Mouse (Mus musculus) neural tube, embryonic 13.5 days (tissue): ENCODE data around the gene Pcyox1. TPM values are rescaled to one million over a fixed set of nuclear protein-coding genes. Genes with fewer than 3 reads are reported as not detected.
A peak's percentile ranks its signal among the peaks of the same experiment; 100 is the strongest.

Experiments used
- ATAC-seq: fragments of 200-750 bp; cut with Nextera tagmentation; 2 replicates; pipeline ENCODE4 v1.8.0; 2017; ENCODE audit warnings: low read depth, mild to moderate bottlenecking, moderate TSS enrichment, moderate library complexity
- H3K27ac ChIP-seq: fragments of 300-500 bp; sonication (generic); replicated peaks from 2 replicates; pipeline ENCODE4 v1.5.1; 2015; ENCODE audit warnings: moderate library complexity, mild to moderate bottlenecking, inconsistent platforms
- H3K27me3 ChIP-seq: fragments of 300-500 bp; sonication (generic); 2 replicates; pipeline ENCODE4 v1.6.1; 2015; ENCODE audit warnings: mild to moderate bottlenecking, inconsistent platforms
- H3K36me3 ChIP-seq: fragments of 300-500 bp; sonication (generic); 2 replicates; pipeline ENCODE4 v1.6.1; 2015; ENCODE audit warnings: mild to moderate bottlenecking, inconsistent platforms
- H3K4me1 ChIP-seq: fragments of 300-500 bp; sonication (generic); replicated peaks from 2 replicates; pipeline ENCODE4 v1.6.1; 2015; ENCODE audit warnings: inconsistent platforms
- H3K4me2 ChIP-seq: fragments of 300-500 bp; sonication (generic); 2 replicates; pipeline ENCODE4 v1.6.1; 2015; ENCODE audit warnings: inconsistent platforms, mild to moderate bottlenecking, moderate library complexity
- H3K4me3 ChIP-seq: fragments of 300-500 bp; sonication (generic); 2 replicates; pipeline ENCODE4 v1.5.1; 2015; ENCODE audit warnings: mild to moderate bottlenecking, inconsistent platforms
- H3K9ac ChIP-seq: fragments of 300-500 bp; sonication (generic); 2 replicates; pipeline ENCODE4 v1.6.1; 2015; ENCODE audit warnings: moderate library complexity, mild to moderate bottlenecking, inconsistent platforms
- H3K9me3 ChIP-seq: fragments of 300-500 bp; sonication (generic); 2 replicates; pipeline ENCODE4 v1.6.1; 2016; ENCODE audit warnings: inconsistent platforms
- WGBS: fragments of 180-500 bp; shearing (Covaris S2); methylation state at CpG from one replicate; pipeline ENCODE4 v1.1.7; 2015; 5-methylcytosine and 5-hydroxymethylcytosine counted together
- polyA plus RNA-seq: library from polyadenylated mRNA; unstranded; fragments of >200 nt; fragmentation: Nextera tagmentation; extraction: Ambion mirVana; gene quantifications from 2 replicates; pipeline ENCODE4 v1.2.1, GENCODE M21; 2015

Gene Pcyox1
- polyA plus RNA-seq, result 107 and 113 TPM in 2 replicates

GRCm38 (mm10) chr6:86396581-86397256 lies at the start of gene Pcyox1:
Gene Pcyox1, minus strand, starts transcription at chr6:86397154.
- H3K4me1 ChIP-seq, result peaks cover 34% of the 10 kb centered on the region
- H3K9ac ChIP-seq, result peak within 1 kb of the TSS; percentile 97
- ATAC-seq, result peak; percentile 95
- peak within 1 kb of the TSS; percentile 94 for H3K27ac ChIP-seq
- H3K9me3 ChIP-seq, result no peaks in the 10 kb centered on the region
- peak within 1 kb of the TSS; percentile 91 for H3K4me3 ChIP-seq
- peak within 1 kb of the TSS; percentile 86 for H3K4me2 ChIP-seq
- H3K36me3 ChIP-seq, result peaks cover 25% of the 10 kb centered on the region
- under 1% methylated on average over 51 of the region's 51 CpGs for WGBS
- H3K27me3 ChIP-seq, result peaks cover 9% of the 10 kb centered on the region; the same call in 1 of the 2 replicates

DNA sequence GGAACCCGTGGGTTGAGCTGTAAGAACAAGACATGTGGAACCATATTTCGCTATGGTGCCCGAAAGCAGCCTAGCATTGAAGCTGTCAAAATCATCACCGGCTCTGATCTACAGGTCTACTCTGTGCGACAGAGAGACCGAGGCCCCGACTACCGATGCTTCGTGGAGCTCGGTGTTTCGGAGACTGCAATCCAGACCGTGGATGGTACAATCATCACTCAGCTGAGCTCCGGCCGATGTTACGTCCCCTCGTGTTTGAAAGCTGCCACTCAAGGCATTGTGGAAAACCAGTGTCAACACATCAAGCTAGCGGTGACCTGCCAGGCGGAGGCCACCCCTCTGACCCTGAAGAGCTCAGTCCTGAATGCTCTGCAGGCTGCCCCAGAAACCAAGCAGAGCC lies 48.6 kb upstream of the Pcyox1 start:
- no peaks in the 10 kb centered on the region for H3K9me3 ChIP-seq
- H3K27me3 ChIP-seq, result no peaks in the 10 kb centered on the region
- H3K9ac ChIP-seq, result no peak overlapping the region
- H3K36me3 ChIP-seq, result peaks cover 62% of the 10 kb centered on the region
- H3K4me1 ChIP-seq, result no peaks in the 10 kb centered on the region
- H3K4me2 ChIP-seq, result no peak overlapping the region
- ATAC-seq, result no peak
- H3K4me3 ChIP-seq, result no peak overlapping the region
- 94% methylated on average over 18 of the region's 18 CpGs for WGBS
- H3K27ac ChIP-seq, result no peak overlapping the region

- peaks cover 19% of the 10 kb centered on the region for H3K4me1 ChIP-seq
These were observed 44.6 kb upstream of the Pcyox1 start for GRCm38 (mm10) chr6:86441571-86441970.

DNA sequence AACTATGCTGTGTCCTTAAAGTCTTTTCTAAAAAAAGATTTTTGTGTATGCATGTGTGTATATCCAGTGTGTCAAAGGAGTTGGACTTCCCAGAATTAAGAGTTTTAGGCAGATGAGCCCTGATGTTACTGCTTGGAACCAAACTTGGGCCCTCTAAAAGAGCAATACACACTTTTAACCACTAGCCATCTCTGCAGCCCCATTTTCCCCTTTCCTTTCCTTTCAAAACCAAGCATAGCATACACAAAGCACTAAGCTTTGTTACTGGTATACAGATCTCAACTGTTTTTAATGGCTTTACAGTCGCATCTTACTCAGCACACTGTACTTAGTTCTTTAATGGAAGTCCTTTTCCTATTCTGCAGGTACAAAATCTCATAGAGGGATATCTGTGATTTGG lies 42.6 kb upstream of the Pcyox1 start:
- 92% methylated on average over 1 of the region's 1 CpGs for WGBS
- ATAC-seq, result no peak
- peak overlapping the region; percentile 78 for H3K4me2 ChIP-seq

More at GRCm38 (mm10) chr6:86441571-86441970, 44.6 kb upstream of the Pcyox1 start:
- peaks cover 30% of the 10 kb centered on the region for H3K36me3 ChIP-seq
- H3K9ac ChIP-seq, result no peak overlapping the region
- no peak overlapping the region for H3K4me3 ChIP-seq
- no peak overlapping the region for H3K27ac ChIP-seq
- 94% methylated on average over 10 of the region's 10 CpGs for WGBS
- no peaks in the 10 kb centered on the region for H3K27me3 ChIP-seq
- ATAC-seq, result no peak
- H3K4me2 ChIP-seq, result no peak overlapping the region
- no peaks in the 10 kb centered on the region for H3K9me3 ChIP-seq

GRCm38 (mm10) chr6:86439119-86439496 lies 42.2 kb upstream of the Pcyox1 start:
- Histone ChIP-seq H3K27ac (peak overlapping the region; percentile 91), H3K9ac (peak overlapping the region; percentile 87), H3K4me2 (peak overlapping the region; percentile 78), H3K4me1 (peaks cover 19% of the 10 kb centered on the region), H3K36me3 (peaks cover 36% of the 10 kb centered on the region), H3K27me3 (no peaks in the 10 kb centered on the region), H3K9me3 (no peaks in the 10 kb centered on the region), H3K4me3 (peak overlapping the region; percentile 84)
- WGBS, result 4% methylated on average over 13 of the region's 13 CpGs
- no peak; the same call in 1 of the 2 replicates for ATAC-seq

More for the DNA sequence above, 42.6 kb upstream of the Pcyox1 start:
- peak overlapping the region; percentile 91; the same call in 1 of the 2 replicates for H3K27ac ChIP-seq
- no peaks in the 10 kb centered on the region for H3K9me3 ChIP-seq
- peaks cover 36% of the 10 kb centered on the region for H3K36me3 ChIP-seq
- H3K4me3 ChIP-seq, result peak overlapping the region; percentile 84
- peaks cover 19% of the 10 kb centered on the region for H3K4me1 ChIP-seq
- H3K9ac ChIP-seq, result peak overlapping the region; percentile 87
- H3K27me3 ChIP-seq, result no peaks in the 10 kb centered on the region

GRCm38 (mm10) chr6:86438272-86439118 lies 41.5 kb upstream of the Pcyox1 start, which contains the start of gene C87436:
Gene C87436, plus strand, starts transcription at chr6:86438374.
- Histone ChIP-seq H3K27me3 (no peaks in the 10 kb centered on the region), H3K36me3 (peaks cover 36% of the 10 kb centered on the region), H3K9me3 (no peaks in the 10 kb centered on the region), H3K9ac (peak within 1 kb of the TSS; percentile 87), H3K4me3 (peak within 1 kb of the TSS; percentile 84), H3K4me2 (peak within 1 kb of the TSS; percentile 78), H3K4me1 (peaks cover 19% of the 10 kb centered on the region), H3K27ac (peak within 1 kb of the TSS; percentile 91)
- WGBS, result under 1% methylated on average over 59 of the region's 59 CpGs
- ATAC-seq, result peak; percentile 97

DNA sequence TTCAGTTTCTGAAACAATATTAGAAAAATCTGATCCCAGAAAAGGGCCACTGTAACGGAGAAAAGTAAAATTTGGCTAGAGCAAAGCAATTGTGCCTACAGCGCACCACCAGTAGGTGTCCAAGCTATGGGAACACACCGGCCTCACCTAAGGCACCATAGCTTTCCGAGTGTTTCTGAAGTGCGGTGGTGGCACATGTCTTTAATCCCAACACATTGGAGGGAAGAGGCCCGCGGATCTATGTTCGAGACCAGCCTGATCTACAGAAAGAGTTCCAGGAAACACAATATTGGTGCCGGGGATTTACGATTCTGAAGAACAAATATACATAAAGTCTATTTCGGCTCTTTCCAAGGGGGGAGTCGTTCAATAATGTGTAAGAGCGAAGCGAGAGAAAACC lies 40.8 kb upstream of the Pcyox1 start:
- Histone ChIP-seq H3K9ac (peak overlapping the region; percentile 87), H3K4me1 (peaks cover 19% of the 10 kb centered on the region), H3K4me2 (peak overlapping the region; percentile 78), H3K27ac (peak overlapping the region; percentile 91), H3K36me3 (peaks cover 41% of the 10 kb centered on the region), H3K9me3 (no peaks in the 10 kb centered on the region), H3K4me3 (peak overlapping the region; percentile 84), H3K27me3 (no peaks in the 10 kb centered on the region)
- peak; percentile 44; the same call in 1 of the 2 replicates for ATAC-seq
- WGBS, result 3% methylated on average over 14 of the region's 14 CpGs

DNA sequence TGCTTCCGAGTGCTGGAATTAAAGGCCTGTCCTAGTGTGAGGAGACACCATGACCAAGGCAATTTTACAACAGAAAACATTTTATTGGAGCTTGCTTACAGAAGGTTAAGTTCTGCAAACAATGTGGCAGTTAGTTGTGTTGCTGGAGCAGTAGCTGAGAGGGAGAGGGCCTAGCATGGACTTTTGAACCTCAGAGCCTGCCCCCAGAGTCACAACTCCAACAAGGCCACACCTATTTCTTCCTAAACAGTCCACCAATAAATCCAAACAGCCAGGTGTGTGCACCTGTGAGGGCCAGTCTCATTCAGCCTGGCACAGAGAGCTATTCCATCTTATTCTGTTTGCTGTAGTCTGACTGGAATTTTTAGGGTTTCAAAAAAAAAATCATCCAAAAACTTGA lies 36.7 kb upstream of the Pcyox1 start:
- no peak overlapping the region for H3K4me3 ChIP-seq
- no peak overlapping the region for H3K4me2 ChIP-seq
- H3K27me3 ChIP-seq, result no peaks in the 10 kb centered on the region
- WGBS, result 88% methylated on average over 1 of the region's 1 CpGs
- no peak overlapping the region for H3K27ac ChIP-seq
- no peaks in the 10 kb centered on the region for H3K9me3 ChIP-seq
- H3K4me1 ChIP-seq, result peaks cover 8% of the 10 kb centered on the region
- peaks cover 73% of the 10 kb centered on the region for H3K36me3 ChIP-seq
- ATAC-seq, result no peak
- H3K9ac ChIP-seq, result no peak overlapping the region

DNA sequence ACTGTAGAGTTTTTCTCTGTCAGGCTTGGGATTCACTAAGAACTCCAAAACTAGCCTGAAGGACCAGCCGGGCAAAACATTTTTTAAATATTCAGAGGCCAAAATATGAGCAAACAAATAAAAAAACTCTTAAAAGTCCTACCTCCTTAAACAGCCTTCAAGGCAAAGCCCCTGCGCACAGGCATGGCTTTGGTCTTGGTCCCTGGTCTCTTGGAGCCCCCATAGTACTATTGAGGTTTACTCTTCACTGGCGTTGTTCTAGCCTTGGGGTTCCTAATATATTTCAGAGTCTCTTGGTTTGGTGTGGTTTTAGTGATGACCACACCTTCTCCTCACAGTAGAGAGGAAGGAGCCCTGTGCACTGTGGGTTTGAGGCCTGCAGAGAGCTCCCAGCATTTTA lies 34.6 kb upstream of the Pcyox1 start:
- H3K36me3 ChIP-seq, result peaks cover 92% of the 10 kb centered on the region
- WGBS, result 94% methylated on average over 3 of the region's 3 CpGs
- ATAC-seq, result no peak
- no peak overlapping the region for H3K4me2 ChIP-seq
- no peaks in the 10 kb centered on the region for H3K4me1 ChIP-seq
- no peak overlapping the region for H3K4me3 ChIP-seq
- no peaks in the 10 kb centered on the region for H3K27me3 ChIP-seq
- H3K27ac ChIP-seq, result no peak overlapping the region
- H3K9ac ChIP-seq, result no peak overlapping the region
- H3K9me3 ChIP-seq, result no peaks in the 10 kb centered on the region

DNA sequence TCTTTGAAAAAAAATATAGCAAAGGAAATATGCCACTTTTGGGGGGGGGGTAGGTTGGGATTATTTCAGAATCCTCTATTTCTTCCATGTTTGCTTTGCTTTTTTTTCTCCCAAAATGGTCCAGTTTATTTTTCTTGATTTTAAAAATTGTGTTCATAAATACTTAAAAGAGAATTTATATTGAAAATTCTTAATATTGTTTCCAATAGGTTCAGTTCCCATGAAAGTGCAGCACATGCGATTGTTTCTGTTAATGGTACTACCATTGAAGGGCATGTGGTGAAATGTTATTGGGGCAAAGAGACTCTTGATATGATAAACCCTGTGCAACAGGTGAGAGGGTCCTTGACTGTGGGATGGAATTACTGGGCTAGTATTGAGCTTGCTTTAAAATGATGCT lies 29.4 kb upstream of the Pcyox1 start, which contains the start of gene Gm44790:
Gm44790 (plus strand) TSS at position 301 of the 400 bp plus-strand sequence.
- Histone ChIP-seq H3K4me3 (no peak within 1 kb of the TSS), H3K27me3 (no peaks in the 10 kb centered on the region), H3K4me2 (no peak within 1 kb of the TSS), H3K4me1 (no peaks in the 10 kb centered on the region), H3K9ac (no peak within 1 kb of the TSS), H3K27ac (no peak within 1 kb of the TSS), H3K9me3 (no peaks in the 10 kb centered on the region), H3K36me3 (peaks cover 85% of the 10 kb centered on the region)
- 100% methylated on average over 1 of the region's 1 CpGs for WGBS
- no peak for ATAC-seq

GRCm38 (mm10) chr6:86420491-86420890 lies 23.5 kb upstream of the Pcyox1 start:
- H3K27ac ChIP-seq, result no peak overlapping the region
- no peak overlapping the region for H3K9ac ChIP-seq
- H3K4me1 ChIP-seq, result no peaks in the 10 kb centered on the region
- H3K36me3 ChIP-seq, result peaks cover 86% of the 10 kb centered on the region
- H3K9me3 ChIP-seq, result no peaks in the 10 kb centered on the region
- H3K4me3 ChIP-seq, result no peak overlapping the region
- 79% methylated on average over 6 of the region's 6 CpGs for WGBS
- no peak overlapping the region for H3K4me2 ChIP-seq
- ATAC-seq, result no peak
- no peaks in the 10 kb centered on the region for H3K27me3 ChIP-seq

GRCm38 (mm10) chr6:86419239-86419638 lies 22.3 kb upstream of the Pcyox1 start:
- H3K27ac ChIP-seq, result no peak overlapping the region
- no peaks in the 10 kb centered on the region for H3K27me3 ChIP-seq
- H3K4me3 ChIP-seq, result no peak overlapping the region
- 93% methylated on average over 3 of the region's 3 CpGs for WGBS
- peaks cover 85% of the 10 kb centered on the region for H3K36me3 ChIP-seq
- ATAC-seq, result no peak
- no peaks in the 10 kb centered on the region for H3K9me3 ChIP-seq
- no peaks in the 10 kb centered on the region for H3K4me1 ChIP-seq
- H3K9ac ChIP-seq, result no peak overlapping the region
- H3K4me2 ChIP-seq, result no peak overlapping the region
